Mouse (Mus musculus) cortical plate, adult 2 months (tissue): ENCODE results near the gene Cadps2. TPM values are rescaled to one million over a fixed set of nuclear protein-coding genes. Genes with fewer than 3 reads are reported as not detected.

Experiments used
- H3K27ac ChIP-seq: fragments of 200-500 bp; 2 replicates; pipeline ENCODE4 v1.5.1; 2012; ENCODE audit warnings: low read length, control low read depth, inconsistent platforms; ENCODE audit not compliant: insufficient read depth
- H3K4me1 ChIP-seq: fragments of 200-500 bp; 2 replicates; pipeline ENCODE4 v1.6.1; 2011; ENCODE audit warnings: low read length; ENCODE audit not compliant: control insufficient read depth, insufficient read depth
- H3K4me3 ChIP-seq: fragments of 200-500 bp; 2 replicates; pipeline ENCODE4 v1.5.1; 2011; ENCODE audit warnings: mild to moderate bottlenecking, low read length, control low read depth; ENCODE audit not compliant: insufficient read depth
- CTCF ChIP-seq: fragments of 200-500 bp; IDR thresholded peaks from 2 replicates; pipeline ENCODE4 v1.5.1; 2011; ENCODE audit warnings: mild to moderate bottlenecking, control low read depth, low read length; ENCODE audit not compliant: insufficient read depth; ENCODE audit errors: extremely low read depth
- POLR2A ChIP-seq: fragments of 200-500 bp; IDR thresholded peaks from 2 replicates; pipeline ENCODE4 v1.6.1; 2011; ENCODE audit warnings: mild to moderate bottlenecking, low read length, control low read depth; ENCODE audit not compliant: insufficient read depth; ENCODE audit errors: extremely low read depth
- polyA plus RNA-seq: library from polyadenylated mRNA; depleted of rRNA; stranded (reverse); fragments of >200 nt; gene quantifications from 2 replicates; pipeline ENCODE4 v1.2.3, GENCODE M21; 2012

Gene Cadps2
- polyA plus RNA-seq, 1 experiment: 40.9 TPM

GRCm38 (mm10) chr6:23491804-23492203 is 347.4 kb downstream of the Cadps2 start:
- Histone ChIP-seq H3K27ac (no peak overlapping the region), H3K4me3 (no peak overlapping the region), H3K4me1 (no peaks in the 10 kb centered on the region)
- TF ChIP-seq CTCF (peak; percentile 81), POLR2A (no peak)

GRCm38 (mm10) chr6:23490431-23490830 is 348.8 kb downstream of the Cadps2 start:
- Histone ChIP-seq H3K4me3 (no peak overlapping the region), H3K4me1 (no peaks in the 10 kb centered on the region), H3K27ac (no peak overlapping the region)
- TF ChIP-seq POLR2A: no peak
- no peak for TF ChIP-seq CTCF

GRCm38 (mm10) chr6:23489046-23489445 is 350.2 kb downstream of the Cadps2 start:
- H3K4me3 ChIP-seq: no peak overlapping the region
- TF ChIP-seq POLR2A (no peak), CTCF (no peak)
- no peak overlapping the region for H3K27ac ChIP-seq
- H3K4me1 ChIP-seq: no peaks in the 10 kb centered on the region

- peak; percentile 54 for TF ChIP-seq CTCF
- TF ChIP-seq POLR2A: no peak
- Histone ChIP-seq H3K27ac (no peak overlapping the region), H3K4me1 (no peaks in the 10 kb centered on the region), H3K4me3 (no peak overlapping the region)
Observed at GRCm38 (mm10) chr6:23472686-23473085, 366.5 kb downstream of the Cadps2 start.

GRCm38 (mm10) chr6:23471830-23472229 is 367.4 kb downstream of the Cadps2 start:
- Histone ChIP-seq H3K27ac (no peak overlapping the region), H3K4me1 (no peaks in the 10 kb centered on the region), H3K4me3 (no peak overlapping the region)
- TF ChIP-seq POLR2A: no peak
- TF ChIP-seq CTCF: no peak

- Histone ChIP-seq H3K4me1 (no peaks in the 10 kb centered on the region), H3K27ac (no peak overlapping the region), H3K4me3 (no peak overlapping the region)
- no peak for TF ChIP-seq CTCF
- no peak for TF ChIP-seq POLR2A
Observed at GRCm38 (mm10) chr6:23467885-23468284, 371.3 kb downstream of the Cadps2 start.

GRCm38 (mm10) chr6:23462600-23463280 is 376.5 kb downstream of the Cadps2 start:
- Histone ChIP-seq H3K4me1 (no peaks in the 10 kb centered on the region), H3K27ac (no peak overlapping the region)
- 0 out of 2 replicates have a peak, but pooled peaks have one; percentile 9 for TF ChIP-seq CTCF
- TF ChIP-seq POLR2A: no peak

GRCm38 (mm10) chr6:23457748-23458147 is 381.5 kb downstream of the Cadps2 start:
- no peak overlapping the region for H3K27ac ChIP-seq
- H3K4me1 ChIP-seq: no peaks in the 10 kb centered on the region
- no peak overlapping the region for H3K4me3 ChIP-seq
- no peak for TF ChIP-seq POLR2A
- TF ChIP-seq CTCF: peak; percentile 81

More at GRCm38 (mm10) chr6:23462600-23463280, 376.5 kb downstream of the Cadps2 start:
- H3K4me3 ChIP-seq: no peak overlapping the region

- H3K4me1 ChIP-seq: no peaks in the 10 kb centered on the region
- no peak overlapping the region for H3K27ac ChIP-seq
- TF ChIP-seq CTCF (no peak), POLR2A (no peak)
- no peak overlapping the region for H3K4me3 ChIP-seq
Observed at GRCm38 (mm10) chr6:23453907-23454306, 385.3 kb downstream of the Cadps2 start.

- Histone ChIP-seq H3K4me1 (no peaks in the 10 kb centered on the region), H3K27ac (no peak overlapping the region), H3K4me3 (no peak overlapping the region)
- TF ChIP-seq POLR2A: no peak
- no peak for TF ChIP-seq CTCF
Observed at GRCm38 (mm10) chr6:23439897-23440296, 399.3 kb downstream of the Cadps2 start.
